Mouse (Mus musculus): ENCODE results near the gene Lipt2. TPM values are rescaled to one million over a fixed set of nuclear protein-coding genes. Genes with fewer than 3 reads are reported as not detected.
A peak's percentile ranks its signal among the peaks of the same experiment; 100 is the strongest.

Gene Lipt2
- polyA plus RNA-seq, 2 experiments = 16.3 to 23.6 TPM

DNA sequence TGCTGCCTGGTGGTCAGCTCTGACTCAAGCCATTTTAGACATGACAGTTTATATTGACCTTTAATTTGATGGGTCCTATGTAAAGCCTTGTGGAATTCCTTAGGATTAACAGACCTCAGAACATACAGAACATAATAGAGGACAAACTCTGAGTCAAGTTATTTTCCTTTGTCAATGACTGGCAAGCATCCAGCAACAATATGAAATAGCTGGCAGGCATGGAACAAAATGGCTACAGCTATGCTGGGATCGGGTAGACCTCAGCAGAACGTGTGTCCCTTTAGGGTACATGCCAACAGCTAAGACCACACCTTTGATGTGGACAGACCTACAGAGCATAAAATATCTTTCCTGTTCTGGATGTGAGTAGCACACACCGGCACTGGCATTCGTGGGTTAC, 4.4 kb downstream of the Lipt2 start:
- H3K27ac ChIP-seq (replicated peaks; ENCODE audit: low read depth, low read length) = no peak overlapping the region
- no peaks in the 10 kb centered on the region for H3K27me3 ChIP-seq (ENCODE audit: control insufficient read depth, insufficient read depth, low read length)
- no peaks in the 10 kb centered on the region for H3K9me3 ChIP-seq (ENCODE audit: control insufficient read depth, low read length)
- H3K36me3 ChIP-seq (ENCODE audit: control insufficient read depth, insufficient read depth, low read length) = no peaks in the 10 kb centered on the region
- peaks cover 4% of the 10 kb centered on the region; the same call in 1 of the 2 replicates for H3K4me1 ChIP-seq (ENCODE audit: control insufficient read depth, insufficient read depth, low read length)
- no peak for DNase-seq (ENCODE audit: low spot score)
- ATAC-seq (ENCODE audit: low FRiP score, low read depth) = no peak
- no peak overlapping the region for H3K9ac ChIP-seq (ENCODE audit: low read depth, low read length, severe bottlenecking)
- H3K4me2 ChIP-seq (replicated peaks; ENCODE audit: low read depth, low read length, severe bottlenecking) = no peak overlapping the region
- WGBS = 55% methylated on average over 4 of the region's 4 CpGs
- no peak overlapping the region for H3K4me3 ChIP-seq (replicated peaks; ENCODE audit: low read length)
- TF ChIP-seq POLR2A (IDR thresholded peaks at IDR 0.05; ENCODE audit: borderline replicate concordance, extremely low read depth, insufficient read depth, insufficient read length) = no peak

DNA sequence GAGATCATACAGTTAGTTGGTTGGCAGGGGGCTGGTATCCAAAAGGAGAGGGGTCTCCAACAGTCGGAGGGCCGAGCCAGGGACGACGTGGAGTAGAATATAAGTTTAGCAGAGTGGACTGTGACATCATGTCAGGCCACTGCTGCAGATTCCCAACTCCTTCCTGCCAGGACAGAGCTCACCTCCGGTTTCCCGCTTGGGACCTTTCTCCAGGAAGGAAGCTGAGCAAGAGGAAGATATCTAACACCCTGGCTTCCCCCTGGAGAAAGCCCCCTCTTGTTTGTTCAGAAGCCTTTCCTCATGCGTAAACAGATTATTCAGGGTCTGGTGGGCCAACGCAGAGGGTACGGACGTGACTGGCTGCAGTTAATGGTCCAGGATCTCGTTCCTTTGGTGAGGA, 9.6 kb downstream of the Lipt2 start:
- Histone ChIP-seq H3K4me1 (ENCODE audit: control insufficient read depth, insufficient read depth, low read length) (no peaks in the 10 kb centered on the region), H3K4me2 (replicated peaks; ENCODE audit: low read depth, low read length, severe bottlenecking) (no peak overlapping the region), H3K9me3 (ENCODE audit: control insufficient read depth, low read length) (no peaks in the 10 kb centered on the region), H3K27ac (replicated peaks; ENCODE audit: low read depth, low read length) (no peak overlapping the region), H3K4me3 (replicated peaks; ENCODE audit: low read length) (no peak overlapping the region), H3K27me3 (ENCODE audit: control insufficient read depth, insufficient read depth, low read length) (no peaks in the 10 kb centered on the region), H3K36me3 (ENCODE audit: control insufficient read depth, insufficient read depth, low read length) (no peaks in the 10 kb centered on the region), H3K9ac (ENCODE audit: low read depth, low read length, severe bottlenecking) (no peak overlapping the region)
- DNase-seq (ENCODE audit: low spot score) (no peak), ATAC-seq (ENCODE audit: low FRiP score, low read depth) (no peak)
- TF ChIP-seq POLR2A (IDR thresholded peaks at IDR 0.05; ENCODE audit: borderline replicate concordance, extremely low read depth, insufficient read depth, insufficient read length) = no peak
- 79% methylated on average over 11 of the region's 11 CpGs for WGBS

DNA sequence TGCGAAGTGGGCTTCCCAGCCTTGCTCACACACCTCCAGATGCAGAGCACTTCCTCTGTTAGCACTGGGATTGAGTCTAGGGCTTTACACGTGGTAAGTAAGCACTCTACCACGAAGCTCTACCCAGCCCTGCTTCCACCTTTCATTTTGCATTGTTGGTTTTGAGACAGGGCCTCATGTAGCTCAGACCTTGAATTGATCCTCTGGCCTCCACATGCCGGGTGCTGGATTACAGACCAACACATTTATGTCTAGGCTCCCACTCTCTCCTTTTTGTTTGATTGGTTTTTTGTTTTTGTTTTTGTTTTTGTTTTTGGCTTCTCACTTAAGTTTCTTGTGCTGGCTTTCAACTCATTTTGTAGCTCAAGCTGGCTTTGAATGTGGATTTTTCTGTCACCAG, 11.7 kb downstream of the Lipt2 start:
- H3K4me3 ChIP-seq (replicated peaks; ENCODE audit: low read length) = no peak overlapping the region
- no peak overlapping the region for H3K9ac ChIP-seq (ENCODE audit: low read depth, low read length, severe bottlenecking)
- no peaks in the 10 kb centered on the region for H3K27me3 ChIP-seq (ENCODE audit: control insufficient read depth, insufficient read depth, low read length)
- H3K36me3 ChIP-seq (ENCODE audit: control insufficient read depth, insufficient read depth, low read length) = no peaks in the 10 kb centered on the region
- TF ChIP-seq POLR2A (IDR thresholded peaks at IDR 0.05; ENCODE audit: borderline replicate concordance, extremely low read depth, insufficient read depth, insufficient read length) = no peak
- WGBS = 61% methylated on average over 4 of the region's 4 CpGs
- DNase-seq (ENCODE audit: low spot score) = no peak
- no peak overlapping the region for H3K27ac ChIP-seq (replicated peaks; ENCODE audit: low read depth, low read length)
- H3K9me3 ChIP-seq (ENCODE audit: control insufficient read depth, low read length) = no peaks in the 10 kb centered on the region
- no peaks in the 10 kb centered on the region for H3K4me1 ChIP-seq (ENCODE audit: control insufficient read depth, insufficient read depth, low read length)
- H3K4me2 ChIP-seq (replicated peaks; ENCODE audit: low read depth, low read length, severe bottlenecking) = no peak overlapping the region
- no peak for ATAC-seq (ENCODE audit: low FRiP score, low read depth)

DNA sequence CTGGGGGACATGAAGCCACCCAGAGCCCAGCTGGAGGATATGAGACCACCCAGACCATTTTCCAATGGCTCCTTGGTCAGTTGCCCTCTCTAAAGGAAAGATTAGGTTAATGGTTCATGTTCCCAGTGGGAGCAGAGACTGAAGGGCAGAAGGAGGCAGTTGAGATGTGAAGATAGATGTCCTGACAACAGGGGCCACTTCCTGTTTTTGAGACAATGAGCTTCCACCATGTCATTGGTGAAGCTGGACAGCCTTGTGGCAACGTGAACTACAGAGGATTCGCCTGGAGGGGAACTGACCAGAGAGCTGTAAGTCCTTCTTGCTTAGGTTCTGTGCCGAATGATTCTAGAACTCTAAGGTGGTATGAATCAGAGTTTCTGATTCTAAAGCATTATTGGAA, 17.2 kb downstream of the Lipt2 start, which contains the start of gene Kcne3:
TSS of gene Kcne3 (plus strand) at position 234 of the 400 bp plus-strand sequence.
- no peaks in the 10 kb centered on the region for H3K36me3 ChIP-seq (ENCODE audit: control insufficient read depth, insufficient read depth, low read length)
- WGBS = 81% methylated on average over 3 of the region's 3 CpGs
- DNase-seq (ENCODE audit: low spot score) (no peak), ATAC-seq (ENCODE audit: low FRiP score, low read depth) (no peak)
- TF ChIP-seq POLR2A (IDR thresholded peaks at IDR 0.05; ENCODE audit: borderline replicate concordance, extremely low read depth, insufficient read depth, insufficient read length) = no peak
- H3K27ac ChIP-seq (replicated peaks; ENCODE audit: low read depth, low read length) = no peak within 1 kb of the TSS
- H3K9me3 ChIP-seq (ENCODE audit: control insufficient read depth, low read length) = no peaks in the 10 kb centered on the region
- peaks cover 31% of the 10 kb centered on the region for H3K27me3 ChIP-seq (ENCODE audit: control insufficient read depth, insufficient read depth, low read length)
- peaks cover 8% of the 10 kb centered on the region for H3K4me1 ChIP-seq (ENCODE audit: control insufficient read depth, insufficient read depth, low read length)
- H3K4me2 ChIP-seq (replicated peaks; ENCODE audit: low read depth, low read length, severe bottlenecking) = no peak within 1 kb of the TSS
- H3K4me3 ChIP-seq (replicated peaks; ENCODE audit: low read length) = no peak within 1 kb of the TSS
- no peak within 1 kb of the TSS for H3K9ac ChIP-seq (ENCODE audit: low read depth, low read length, severe bottlenecking)

DNA sequence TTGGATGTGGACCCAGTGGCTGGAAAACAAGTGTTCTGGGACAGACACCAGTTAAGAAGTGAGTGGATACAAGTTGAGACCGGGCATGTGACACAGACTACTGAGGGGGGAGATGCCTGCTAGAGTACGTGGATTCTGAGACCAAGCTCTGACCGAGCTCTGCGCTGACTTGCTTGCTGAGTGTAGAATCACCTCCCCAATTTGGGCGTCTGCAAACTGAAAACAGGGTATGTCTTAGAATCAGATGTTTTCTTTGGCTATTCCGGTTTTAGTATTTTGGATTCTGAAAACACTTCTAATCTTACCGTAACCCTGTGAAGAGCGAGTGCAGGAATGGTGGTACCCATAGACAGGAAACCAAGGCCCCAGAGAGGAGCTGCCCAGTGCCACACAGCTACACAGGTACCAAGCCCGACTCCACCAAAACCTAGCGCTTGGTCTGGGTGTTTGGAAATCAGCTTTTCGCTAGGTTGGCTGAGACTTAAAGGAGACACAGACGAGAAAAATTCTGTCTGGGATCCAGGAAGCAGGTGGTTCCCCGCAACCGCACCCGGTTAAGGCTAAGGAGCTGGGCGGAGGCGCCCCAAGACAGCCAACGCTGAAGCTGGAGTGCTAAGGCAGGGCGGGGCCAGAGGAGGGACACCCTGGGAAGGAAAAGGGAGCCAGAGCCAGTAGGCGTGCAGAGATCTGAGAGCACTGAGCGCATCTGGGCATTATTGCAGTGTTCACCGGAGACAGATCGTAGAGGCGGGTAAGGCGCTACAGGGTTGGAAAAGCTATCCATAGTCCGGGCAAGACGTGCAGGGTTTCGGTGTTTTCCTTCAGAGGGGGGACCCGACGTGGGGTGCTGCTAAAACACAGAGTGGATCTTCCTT, 19.2 kb downstream of the Lipt2 start:
- Histone ChIP-seq H3K27ac (replicated peaks; ENCODE audit: low read depth, low read length) (no peak overlapping the region), H3K4me2 (replicated peaks; ENCODE audit: low read depth, low read length, severe bottlenecking) (peak overlapping the region; percentile 58), H3K36me3 (ENCODE audit: control insufficient read depth, insufficient read depth, low read length) (no peaks in the 10 kb centered on the region), H3K9me3 (ENCODE audit: control insufficient read depth, low read length) (no peaks in the 10 kb centered on the region), H3K4me3 (replicated peaks; ENCODE audit: low read length) (peak overlapping the region; percentile 35), H3K9ac (ENCODE audit: low read depth, low read length, severe bottlenecking) (peak overlapping the region; percentile 40; the same call in 1 of the 2 replicates), H3K4me1 (ENCODE audit: control insufficient read depth, insufficient read depth, low read length) (peaks cover 8% of the 10 kb centered on the region), H3K27me3 (ENCODE audit: control insufficient read depth, insufficient read depth, low read length) (peaks cover 31% of the 10 kb centered on the region)
- 7% methylated on average over 30 of the region's 30 CpGs for WGBS
- DNase-seq (ENCODE audit: low spot score) (peak; percentile 58), ATAC-seq (ENCODE audit: low FRiP score, low read depth) (peak; percentile 57; the same call in 1 of the 2 replicates)
- no peak for TF ChIP-seq POLR2A (IDR thresholded peaks at IDR 0.05; ENCODE audit: borderline replicate concordance, extremely low read depth, insufficient read depth, insufficient read length)
